Mouse (Mus musculus): Measurements from ENCODE around the gene Plce1.

DNA sequence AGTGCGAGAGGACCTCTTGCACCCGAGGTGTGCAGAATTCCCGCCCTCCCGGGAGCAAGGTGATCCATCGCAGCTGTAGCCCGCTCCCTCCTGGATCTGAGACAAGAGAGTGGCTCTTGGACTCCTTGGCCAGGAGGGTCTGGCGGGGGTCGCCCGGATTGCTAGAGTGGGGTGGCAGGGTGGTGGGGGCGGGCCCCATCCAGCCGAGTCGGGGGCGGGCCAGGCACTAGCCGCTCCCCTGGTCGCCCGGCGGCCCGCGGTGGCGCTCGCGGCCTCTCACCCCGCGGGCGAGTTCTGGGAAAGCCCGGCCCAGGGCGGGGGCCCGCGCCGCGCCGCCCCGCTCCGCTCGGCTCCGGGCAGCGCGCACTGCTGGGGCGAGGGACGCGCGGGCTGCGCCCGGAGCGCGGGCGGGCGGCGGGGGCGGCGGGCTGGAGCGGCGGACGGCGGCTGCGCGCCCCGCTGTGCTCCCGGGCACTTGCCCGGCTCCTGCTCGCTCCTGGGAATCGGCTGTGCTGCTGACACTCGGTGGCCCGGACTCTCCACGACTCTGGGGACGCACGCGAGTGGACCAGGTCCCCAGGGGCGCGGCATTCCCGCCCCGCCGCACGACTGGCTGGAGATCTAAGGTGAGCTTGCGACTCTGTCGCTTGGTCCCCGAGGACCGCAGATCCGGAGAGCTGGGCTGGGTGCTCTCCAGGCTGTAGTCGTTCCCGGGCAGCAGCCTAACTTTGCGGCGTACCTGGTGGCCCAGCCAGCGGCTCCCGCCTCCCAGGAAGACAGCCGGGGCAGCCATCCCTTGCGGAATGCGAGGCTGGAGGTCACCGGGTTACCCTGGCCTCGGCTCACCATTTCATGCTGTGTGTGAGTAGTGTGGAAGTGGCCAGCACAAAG is at the start of gene Plce1:
- no peak for TF ChIP-seq CTCF (IDR thresholded peaks at IDR 0.05; ENCODE audit: control insufficient read depth, insufficient read depth, low read length)
- TF ChIP-seq POLR2A (IDR thresholded peaks at IDR 0.05; ENCODE audit: borderline replicate concordance, control insufficient read depth, low read depth, low read length) = no peak
